Mouse (Mus musculus): Measurements from ENCODE around the gene Fam160a1. TPM values are rescaled to one million over a fixed set of nuclear protein-coding genes. Genes with fewer than 3 reads are reported as not detected.

The Fam160a1 gene
- polyA plus RNA-seq, 1 experiment from 2014 or later, result 0.60 TPM

- Histone ChIP-seq H3K4me3 (ENCODE audit: low read depth, low read length) (no peak overlapping the region), H3K4me2 (no peak overlapping the region), H3K9me3 (ENCODE audit: control insufficient read depth, low read length) (no peaks in the 10 kb centered on the region), H3K27me3 (replicated peaks; ENCODE audit: control insufficient read depth, insufficient read depth, low read length) (no peaks in the 10 kb centered on the region), H3K27ac (ENCODE audit: low read depth, low read length) (no peak overlapping the region), H3K4me1 (replicated peaks; ENCODE audit: control insufficient read depth, insufficient read depth, low read length) (no peaks in the 10 kb centered on the region), H3K36me3 (ENCODE audit: control insufficient read depth, insufficient read depth, low read length) (no peaks in the 10 kb centered on the region), H3K9ac (ENCODE audit: low read depth, low read length) (no peak overlapping the region)
- WGBS, result 76% methylated on average over 10 of the region's 10 CpGs
- DNase-seq (ENCODE audit: low spot score) (no peak), ATAC-seq (replicated peaks; ENCODE audit: low FRiP score) (no peak)
Measured at GRCm38 (mm10) chr3:85776707-85777106, 40.4 kb downstream of the Fam160a1 start.

- Histone ChIP-seq H3K9ac (ENCODE audit: low read depth, low read length) (no peak overlapping the region), H3K4me1 (replicated peaks; ENCODE audit: control insufficient read depth, insufficient read depth, low read length) (no peaks in the 10 kb centered on the region), H3K36me3 (ENCODE audit: control insufficient read depth, insufficient read depth, low read length) (no peaks in the 10 kb centered on the region), H3K27ac (ENCODE audit: low read depth, low read length) (no peak overlapping the region), H3K4me3 (ENCODE audit: low read depth, low read length) (no peak overlapping the region), H3K4me2 (no peak overlapping the region), H3K27me3 (replicated peaks; ENCODE audit: control insufficient read depth, insufficient read depth, low read length) (no peaks in the 10 kb centered on the region), H3K9me3 (ENCODE audit: control insufficient read depth, low read length) (no peaks in the 10 kb centered on the region)
- no peak for ATAC-seq (replicated peaks; ENCODE audit: low FRiP score)
- DNase-seq (ENCODE audit: low spot score), result no peak
- WGBS, result 92% methylated on average over 6 of the region's 6 CpGs
Measured at GRCm38 (mm10) chr3:85776126-85776525, 41.0 kb downstream of the Fam160a1 start.

GRCm38 (mm10) chr3:85773886-85774285 is 43.2 kb downstream of the Fam160a1 start:
- 44% methylated on average over 4 of the region's 4 CpGs for WGBS
- no peak overlapping the region for H3K4me3 ChIP-seq (ENCODE audit: low read depth, low read length)
- DNase-seq (ENCODE audit: low spot score) (no peak), ATAC-seq (replicated peaks; ENCODE audit: low FRiP score) (no peak)
- no peaks in the 10 kb centered on the region for H3K36me3 ChIP-seq (ENCODE audit: control insufficient read depth, insufficient read depth, low read length)
- H3K9me3 ChIP-seq (ENCODE audit: control insufficient read depth, low read length), result no peaks in the 10 kb centered on the region
- no peaks in the 10 kb centered on the region for H3K4me1 ChIP-seq (replicated peaks; ENCODE audit: control insufficient read depth, insufficient read depth, low read length)
- no peak overlapping the region for H3K27ac ChIP-seq (ENCODE audit: low read depth, low read length)
- no peak overlapping the region for H3K9ac ChIP-seq (ENCODE audit: low read depth, low read length)
- no peaks in the 10 kb centered on the region for H3K27me3 ChIP-seq (replicated peaks; ENCODE audit: control insufficient read depth, insufficient read depth, low read length)
- H3K4me2 ChIP-seq, result no peak overlapping the region

GRCm38 (mm10) chr3:85773425-85773824 is 43.7 kb downstream of the Fam160a1 start:
- ATAC-seq (replicated peaks; ENCODE audit: low FRiP score), result no peak
- no peak overlapping the region for H3K27ac ChIP-seq (ENCODE audit: low read depth, low read length)
- no peak for DNase-seq (ENCODE audit: low spot score)

GRCm38 (mm10) chr3:85764937-85765337 is 52.2 kb downstream of the Fam160a1 start:
- 77% methylated on average over 7 of the region's 7 CpGs for WGBS
- ATAC-seq (replicated peaks; ENCODE audit: low FRiP score) (no peak), DNase-seq (ENCODE audit: low spot score) (no peak)
- no peaks in the 10 kb centered on the region for H3K36me3 ChIP-seq (ENCODE audit: control insufficient read depth, insufficient read depth, low read length)
- no peaks in the 10 kb centered on the region; the same call in 1 of the 2 replicates for H3K27me3 ChIP-seq (replicated peaks; ENCODE audit: control insufficient read depth, insufficient read depth, low read length)
- H3K4me3 ChIP-seq (ENCODE audit: low read depth, low read length), result no peak overlapping the region
- H3K9me3 ChIP-seq (ENCODE audit: control insufficient read depth, low read length), result no peaks in the 10 kb centered on the region
- H3K27ac ChIP-seq (ENCODE audit: low read depth, low read length), result no peak overlapping the region
- H3K9ac ChIP-seq (ENCODE audit: low read depth, low read length), result no peak overlapping the region
- H3K4me1 ChIP-seq (replicated peaks; ENCODE audit: control insufficient read depth, insufficient read depth, low read length), result no peaks in the 10 kb centered on the region
- H3K4me2 ChIP-seq, result no peak overlapping the region

More at GRCm38 (mm10) chr3:85773425-85773824, 43.7 kb downstream of the Fam160a1 start:
- no peak overlapping the region for H3K4me3 ChIP-seq (ENCODE audit: low read depth, low read length)
- 42% methylated on average over 3 of the region's 3 CpGs for WGBS
- no peak overlapping the region for H3K4me2 ChIP-seq
- no peak overlapping the region for H3K9ac ChIP-seq (ENCODE audit: low read depth, low read length)
- H3K9me3 ChIP-seq (ENCODE audit: control insufficient read depth, low read length), result no peaks in the 10 kb centered on the region
- no peaks in the 10 kb centered on the region for H3K4me1 ChIP-seq (replicated peaks; ENCODE audit: control insufficient read depth, insufficient read depth, low read length)
- H3K36me3 ChIP-seq (ENCODE audit: control insufficient read depth, insufficient read depth, low read length), result no peaks in the 10 kb centered on the region
- H3K27me3 ChIP-seq (replicated peaks; ENCODE audit: control insufficient read depth, insufficient read depth, low read length), result no peaks in the 10 kb centered on the region

- H3K36me3 ChIP-seq (ENCODE audit: control insufficient read depth, insufficient read depth, low read length), result no peaks in the 10 kb centered on the region
- no peak overlapping the region for H3K4me2 ChIP-seq
- no peaks in the 10 kb centered on the region for H3K9me3 ChIP-seq (ENCODE audit: control insufficient read depth, low read length)
- DNase-seq (ENCODE audit: low spot score), result no peak
- no peak overlapping the region for H3K4me3 ChIP-seq (ENCODE audit: low read depth, low read length)
- no peak for ATAC-seq (replicated peaks; ENCODE audit: low FRiP score)
- no peak overlapping the region for H3K27ac ChIP-seq (ENCODE audit: low read depth, low read length)
- H3K9ac ChIP-seq (ENCODE audit: low read depth, low read length), result no peak overlapping the region
- 82% methylated on average over 18 of the region's 18 CpGs for WGBS
- H3K27me3 ChIP-seq (replicated peaks; ENCODE audit: control insufficient read depth, insufficient read depth, low read length), result no peaks in the 10 kb centered on the region; the same call in 1 of the 2 replicates
- no peaks in the 10 kb centered on the region for H3K4me1 ChIP-seq (replicated peaks; ENCODE audit: control insufficient read depth, insufficient read depth, low read length)
Measured at GRCm38 (mm10) chr3:85764008-85764834, 52.9 kb downstream of the Fam160a1 start.

- Histone ChIP-seq H3K27ac (ENCODE audit: low read depth, low read length) (no peak overlapping the region), H3K9me3 (ENCODE audit: control insufficient read depth, low read length) (no peaks in the 10 kb centered on the region), H3K4me1 (replicated peaks; ENCODE audit: control insufficient read depth, insufficient read depth, low read length) (no peaks in the 10 kb centered on the region), H3K27me3 (replicated peaks; ENCODE audit: control insufficient read depth, insufficient read depth, low read length) (no peaks in the 10 kb centered on the region), H3K4me3 (ENCODE audit: low read depth, low read length) (no peak overlapping the region), H3K9ac (ENCODE audit: low read depth, low read length) (no peak overlapping the region), H3K36me3 (ENCODE audit: control insufficient read depth, insufficient read depth, low read length) (no peaks in the 10 kb centered on the region), H3K4me2 (no peak overlapping the region)
- WGBS, result 53% methylated on average over 2 of the region's 2 CpGs
- no peak for DNase-seq (ENCODE audit: low spot score)
- no peak for ATAC-seq (replicated peaks; ENCODE audit: low FRiP score)
Measured at GRCm38 (mm10) chr3:85757944-85758343, 59.1 kb downstream of the Fam160a1 start.

GRCm38 (mm10) chr3:85757435-85757834 is 59.7 kb downstream of the Fam160a1 start:
- 87% methylated on average over 4 of the region's 4 CpGs for WGBS

GRCm38 (mm10) chr3:85749348-85749747 is 67.7 kb downstream of the Fam160a1 start:
- 49% methylated on average over 4 of the region's 4 CpGs for WGBS
- no peak overlapping the region for H3K9ac ChIP-seq (ENCODE audit: low read depth, low read length)
- no peak overlapping the region for H3K4me2 ChIP-seq
- no peaks in the 10 kb centered on the region for H3K4me1 ChIP-seq (replicated peaks; ENCODE audit: control insufficient read depth, insufficient read depth, low read length)
- ATAC-seq (replicated peaks; ENCODE audit: low FRiP score) (no peak), DNase-seq (ENCODE audit: low spot score) (no peak)
- H3K27ac ChIP-seq (ENCODE audit: low read depth, low read length), result no peak overlapping the region
- no peaks in the 10 kb centered on the region for H3K27me3 ChIP-seq (replicated peaks; ENCODE audit: control insufficient read depth, insufficient read depth, low read length)
- no peaks in the 10 kb centered on the region for H3K9me3 ChIP-seq (ENCODE audit: control insufficient read depth, low read length)
- H3K4me3 ChIP-seq (ENCODE audit: low read depth, low read length), result no peak overlapping the region
- no peaks in the 10 kb centered on the region for H3K36me3 ChIP-seq (ENCODE audit: control insufficient read depth, insufficient read depth, low read length)

More at GRCm38 (mm10) chr3:85757435-85757834, 59.7 kb downstream of the Fam160a1 start:
- H3K4me3 ChIP-seq (ENCODE audit: low read depth, low read length), result no peak overlapping the region
- no peaks in the 10 kb centered on the region for H3K4me1 ChIP-seq (replicated peaks; ENCODE audit: control insufficient read depth, insufficient read depth, low read length)
- H3K9me3 ChIP-seq (ENCODE audit: control insufficient read depth, low read length), result no peaks in the 10 kb centered on the region
- no peaks in the 10 kb centered on the region for H3K27me3 ChIP-seq (replicated peaks; ENCODE audit: control insufficient read depth, insufficient read depth, low read length)
- DNase-seq (ENCODE audit: low spot score), result no peak
- H3K27ac ChIP-seq (ENCODE audit: low read depth, low read length), result no peak overlapping the region
- no peaks in the 10 kb centered on the region for H3K36me3 ChIP-seq (ENCODE audit: control insufficient read depth, insufficient read depth, low read length)
- H3K4me2 ChIP-seq, result no peak overlapping the region
- no peak for ATAC-seq (replicated peaks; ENCODE audit: low FRiP score)
- H3K9ac ChIP-seq (ENCODE audit: low read depth, low read length), result no peak overlapping the region

Measured in liver, embryonic 11.5 days (tissue).